Mouse (Mus musculus): ENCODE measurements around the gene Dpt.
A peak's percentile ranks its signal among the peaks of the same experiment; 100 is the strongest.
"Not testable (repeated sequence)": the region's sequence is repeated elsewhere in the genome, so short reads cannot be mapped to it uniquely, and the experiment has no call there.

Gene Dpt

GRCm38 (mm10) chr1:164817331-164817730 lies 20.9 kb downstream of the Dpt start:
- DNase-seq (ENCODE audit: low spot score in 2 of 2), result no peak

- DNase-seq (ENCODE audit: low spot score in 2 of 2), result no peak
These were observed 24.9 kb downstream of the Dpt start for GRCm38 (mm10) chr1:164821307-164821706.

- DNase-seq (ENCODE audit: low spot score in 2 of 2), result no peak
These were observed 25.4 kb downstream of the Dpt start for GRCm38 (mm10) chr1:164821821-164822220.

GRCm38 (mm10) chr1:164822268-164822667 lies 25.8 kb downstream of the Dpt start:
- DNase-seq (ENCODE audit: low spot score in 2 of 2), result no peak

- DNase-seq (ENCODE audit: low spot score in 2 of 2), result no peak
These were observed 28.5 kb downstream of the Dpt start for GRCm38 (mm10) chr1:164824896-164825295.

- no peak for DNase-seq (ENCODE audit: low spot score in 2 of 2)
These were observed 33.4 kb downstream of the Dpt start for GRCm38 (mm10) chr1:164829881-164830280.

GRCm38 (mm10) chr1:164832459-164832858 lies 36.0 kb downstream of the Dpt start:
- DNase-seq (ENCODE audit: low spot score in 2 of 2), result no peak

GRCm38 (mm10) chr1:164848616-164849265 lies 52.3 kb downstream of the Dpt start:
- peak; percentile 14 for DNase-seq (ENCODE audit: low spot score in 2 of 2)

GRCm38 (mm10) chr1:164855700-164856099 lies 59.3 kb downstream of the Dpt start:
- DNase-seq (ENCODE audit: low spot score in 2 of 2), result not testable (repeated sequence)

- no peak for DNase-seq (ENCODE audit: low spot score in 2 of 2)
These were observed 63.5 kb downstream of the Dpt start for GRCm38 (mm10) chr1:164859952-164860351.

- DNase-seq (ENCODE audit: low spot score in 2 of 2), result no peak
These were observed 64.3 kb downstream of the Dpt start for GRCm38 (mm10) chr1:164860782-164861181.

- DNase-seq (ENCODE audit: low spot score in 2 of 2), result no peak
These were observed 65.1 kb downstream of the Dpt start for GRCm38 (mm10) chr1:164861501-164861900.

GRCm38 (mm10) chr1:164862946-164863883 lies 66.8 kb downstream of the Dpt start:
- no peak for DNase-seq (ENCODE audit: low spot score in 2 of 2)

- no peak for DNase-seq (ENCODE audit: low spot score in 2 of 2)
These were observed 68.2 kb downstream of the Dpt start for GRCm38 (mm10) chr1:164864666-164865065.

GRCm38 (mm10) chr1:164870694-164871093 lies 74.2 kb downstream of the Dpt start:
- no peak for DNase-seq (ENCODE audit: low spot score in 2 of 2)
